In the genomic region with DNA sequence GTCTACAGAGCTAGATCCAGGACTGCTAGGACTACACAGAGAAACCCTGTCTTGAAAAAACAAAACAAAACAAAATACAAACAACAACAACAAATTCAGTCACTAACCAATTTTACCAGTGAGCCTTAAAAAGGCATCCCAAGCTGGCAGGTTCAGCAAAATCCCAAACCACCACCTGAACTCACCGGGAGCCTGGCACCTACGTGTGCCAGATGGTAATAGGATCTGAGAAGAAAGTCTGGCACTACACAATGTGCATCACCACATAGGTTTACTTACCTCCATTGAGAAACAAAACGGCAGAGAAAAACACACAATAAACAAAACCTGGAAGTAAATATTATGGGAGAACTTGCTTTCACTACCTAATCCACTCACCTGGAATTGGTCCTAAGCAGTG, we compare ENCODE assay signal across 12 mouse cellular contexts.
"Had no signal": no experiment of that assay in that cellular context is flagged by ENCODE, and none has a peak within 500 bp of the region (broad histone marks: within the 10 kb centered on the region; RNA-seq: fewer than 3 reads in every experiment).

No protein-coding gene starts in this region.

- H3K4me2 ChIP-seq: kidney, embryonic 15.5 days; limb, embryonic 15.5 days; liver, embryonic 12.5 days; lung, embryonic 14.5 days; midbrain, embryonic 11.5 days; midbrain, embryonic 15.5 days had no signal

- H3K27ac ChIP-seq: kidney, embryonic 15.5 days; limb, embryonic 15.5 days; liver, embryonic 12.5 days; macrophage; midbrain, embryonic 15.5 days had no signal

- H3K4me1 ChIP-seq: kidney, embryonic 15.5 days; limb, embryonic 15.5 days; liver, embryonic 12.5 days; megakaryocyte, embryonic 14.5 days; midbrain, embryonic 15.5 days had no signal

- DNase-seq: kidney, postnatal 25 days; lung, embryonic 14.5 days; lung, postnatal 10 days; right cerebral cortex, postnatal 14 days; thymus, postnatal 36 days had no signal

- H3K9ac ChIP-seq: kidney, embryonic 15.5 days; limb, embryonic 15.5 days; liver, embryonic 12.5 days; lung, embryonic 14.5 days; midbrain, embryonic 15.5 days had no signal

- H3K36me3 ChIP-seq: kidney, embryonic 15.5 days; limb, embryonic 15.5 days; liver, embryonic 12.5 days; midbrain, embryonic 15.5 days had no signal

- H3K4me3 ChIP-seq: kidney, embryonic 15.5 days; limb, embryonic 15.5 days; liver, embryonic 12.5 days; megakaryocyte, embryonic 14.5 days; midbrain, embryonic 15.5 days had no signal

- H3K27me3 ChIP-seq: kidney, embryonic 15.5 days; limb, embryonic 15.5 days; liver, embryonic 12.5 days; megakaryocyte, embryonic 14.5 days; midbrain, embryonic 15.5 days had no signal

- ATAC-seq: liver, embryonic 12.5 days; midbrain, embryonic 15.5 days had no signal

- H3K9me3 ChIP-seq: kidney, embryonic 15.5 days; limb, embryonic 15.5 days; liver, embryonic 12.5 days; megakaryocyte, embryonic 14.5 days; midbrain, embryonic 15.5 days had no signal
